Mouse (Mus musculus) forebrain, embryonic 10.5 days (tissue): Measurements from ENCODE around the gene Stab2. TPM values are rescaled to one million over a fixed set of nuclear protein-coding genes. Genes with fewer than 3 reads are reported as not detected.

ENCODE experiments used
- DNase-seq: peaks from one replicate; pipeline ENCODE4 v3.0.0-alpha.2; 2017; ENCODE audit warnings: low spot score; ENCODE audit errors: extremely low spot score
- H3K27ac ChIP-seq: fragments of 300-500 bp; sonication (generic); 2 replicates; pipeline ENCODE4 v1.5.1; 2016; ENCODE audit warnings: mild to moderate bottlenecking
- H3K27me3 ChIP-seq: fragments of 300-500 bp; sonication (generic); 2 replicates; pipeline ENCODE4 v1.6.1; 2016; ENCODE audit warnings: mild to moderate bottlenecking; ENCODE audit not compliant: poor library complexity, severe bottlenecking
- H3K36me3 ChIP-seq: fragments of 300-500 bp; sonication (generic); replicated peaks from 2 replicates; pipeline ENCODE4 v1.6.1; 2016; ENCODE audit warnings: mild to moderate bottlenecking, moderate library complexity
- H3K4me1 ChIP-seq: fragments of 300-500 bp; sonication (generic); 2 replicates; pipeline ENCODE4 v1.6.1; 2016
- H3K4me3 ChIP-seq: fragments of 300-500 bp; sonication (generic); 2 replicates; pipeline ENCODE4 v1.5.1; 2016; ENCODE audit warnings: mild to moderate bottlenecking, moderate library complexity
- H3K9me3 ChIP-seq: fragments of 300-500 bp; sonication (generic); 2 replicates; pipeline ENCODE4 v1.6.1; 2016; ENCODE audit warnings: mild to moderate bottlenecking, moderate library complexity
- WGBS: fragments of 180-500 bp; shearing (Covaris S2); methylation state at CpG from one replicate; pipeline ENCODE4 v1.1.7; 2016; 5-methylcytosine and 5-hydroxymethylcytosine counted together
- polyA plus RNA-seq: library from polyadenylated mRNA; unstranded; fragments of >200 nt; fragmentation: Nextera tagmentation; extraction: Ambion mirVana; gene quantifications from 2 replicates; pipeline ENCODE4 v1.2.1, GENCODE M21; 2016

Stab2 gene
- polyA plus RNA-seq, 1 experiment from 2014 or later, result 0.06 TPM

DNA sequence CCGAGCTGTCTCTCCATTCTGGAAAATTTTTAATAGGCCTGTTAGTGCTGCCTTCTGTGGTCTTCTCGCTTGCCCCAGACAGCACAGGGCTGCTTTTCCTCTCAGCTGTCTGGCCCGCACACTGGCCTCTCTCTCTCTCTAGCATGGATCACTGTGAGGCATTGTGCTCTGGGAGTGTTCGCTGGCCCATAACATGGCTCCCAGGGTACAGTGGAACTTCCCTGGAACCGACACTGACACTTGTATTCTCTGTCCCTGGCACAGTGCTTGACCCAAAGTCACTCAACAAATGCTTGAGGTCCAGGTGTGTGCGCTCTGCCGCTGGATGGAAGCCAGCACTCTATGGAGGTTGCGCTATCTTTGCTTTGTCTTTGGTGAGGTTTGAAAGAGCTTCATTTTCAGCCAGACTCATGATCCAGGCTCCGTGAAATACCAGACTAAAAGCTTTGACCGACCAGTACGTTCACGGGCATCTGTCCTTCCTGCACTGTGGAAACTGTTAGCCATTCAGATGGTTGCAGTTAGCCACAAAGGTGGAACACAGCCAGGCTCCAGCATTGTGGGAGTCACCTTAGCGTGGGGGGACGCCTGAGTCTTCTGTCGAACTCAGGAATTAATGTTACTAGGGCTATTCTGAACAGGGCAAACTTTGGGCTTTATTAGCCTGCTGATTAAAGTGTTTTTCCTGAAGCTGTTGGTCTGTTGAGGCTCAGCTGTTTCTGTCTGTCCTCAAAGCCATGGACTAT, 199.6 kb downstream of the Stab2 start:
- Histone ChIP-seq H3K36me3 (no peaks in the 10 kb centered on the region), H3K27ac (no peak overlapping the region; the same call in 1 of the 2 replicates), H3K4me3 (no peak overlapping the region), H3K9me3 (no peaks in the 10 kb centered on the region), H3K27me3 (no peaks in the 10 kb centered on the region), H3K4me1 (peaks cover 7% of the 10 kb centered on the region)
- 86% methylated on average over 15 of the region's 15 CpGs for WGBS
- DNase-seq, result no peak

- no peak overlapping the region for H3K27ac ChIP-seq
- no peak for DNase-seq
- 87% methylated on average over 1 of the region's 1 CpGs for WGBS
Observed at GRCm38 (mm10) chr10:86807362-86807761, 200.5 kb downstream of the Stab2 start.

GRCm38 (mm10) chr10:86796073-86796741, 211.6 kb downstream of the Stab2 start:
- Histone ChIP-seq H3K4me3 (no peak overlapping the region), H3K27ac (no peak overlapping the region), H3K36me3 (no peaks in the 10 kb centered on the region), H3K27me3 (no peaks in the 10 kb centered on the region), H3K4me1 (peaks cover 6% of the 10 kb centered on the region; the same call in 1 of the 2 replicates), H3K9me3 (no peaks in the 10 kb centered on the region)
- WGBS, result 91% methylated on average over 5 of the region's 5 CpGs
- DNase-seq, result no peak

More at GRCm38 (mm10) chr10:86807362-86807761, 200.5 kb downstream of the Stab2 start:
- Histone ChIP-seq H3K4me1 (peaks cover 7% of the 10 kb centered on the region), H3K4me3 (no peak overlapping the region), H3K36me3 (no peaks in the 10 kb centered on the region), H3K27me3 (no peaks in the 10 kb centered on the region), H3K9me3 (no peaks in the 10 kb centered on the region)

GRCm38 (mm10) chr10:86794794-86795535, 212.9 kb downstream of the Stab2 start:
- H3K27me3 ChIP-seq, result no peaks in the 10 kb centered on the region
- WGBS, result 91% methylated on average over 9 of the region's 9 CpGs
- DNase-seq, result no peak
- no peaks in the 10 kb centered on the region for H3K36me3 ChIP-seq
- no peak overlapping the region for H3K27ac ChIP-seq
- H3K4me1 ChIP-seq, result peaks cover 6% of the 10 kb centered on the region; the same call in 1 of the 2 replicates
- H3K4me3 ChIP-seq, result no peak overlapping the region
- H3K9me3 ChIP-seq, result no peaks in the 10 kb centered on the region

DNA sequence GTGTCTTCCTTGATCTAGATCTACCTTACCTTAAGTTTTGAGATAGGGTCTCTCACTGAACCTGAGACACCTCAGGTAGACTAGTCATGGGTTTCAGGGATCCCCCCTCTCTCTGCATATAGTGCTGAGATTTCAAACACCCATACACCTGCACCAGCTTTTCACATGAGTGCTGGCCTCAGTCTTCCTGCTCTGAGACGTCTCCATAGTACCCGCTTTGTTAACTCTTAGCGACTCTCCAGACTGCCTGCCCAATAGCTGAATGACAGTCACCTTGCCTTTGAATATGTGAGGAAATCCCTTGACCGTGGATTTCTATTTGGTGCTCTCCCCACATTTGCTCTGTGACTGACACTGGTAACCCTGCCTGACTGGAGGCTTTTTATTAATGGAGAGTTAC, 213.6 kb downstream of the Stab2 start:
- Histone ChIP-seq H3K27ac (no peak overlapping the region), H3K9me3 (no peaks in the 10 kb centered on the region), H3K36me3 (no peaks in the 10 kb centered on the region), H3K4me1 (peaks cover 6% of the 10 kb centered on the region; the same call in 1 of the 2 replicates), H3K27me3 (no peaks in the 10 kb centered on the region), H3K4me3 (no peak overlapping the region)
- no peak for DNase-seq
- WGBS, result 95% methylated on average over 4 of the region's 4 CpGs

- 78% methylated on average over 2 of the region's 2 CpGs for WGBS
- Histone ChIP-seq H3K9me3 (no peaks in the 10 kb centered on the region), H3K27me3 (no peaks in the 10 kb centered on the region), H3K36me3 (no peaks in the 10 kb centered on the region), H3K4me3 (no peak overlapping the region), H3K27ac (no peak overlapping the region), H3K4me1 (peaks cover 8% of the 10 kb centered on the region)
- no peak for DNase-seq
Observed at GRCm38 (mm10) chr10:86793509-86793951, 214.3 kb downstream of the Stab2 start.

DNA sequence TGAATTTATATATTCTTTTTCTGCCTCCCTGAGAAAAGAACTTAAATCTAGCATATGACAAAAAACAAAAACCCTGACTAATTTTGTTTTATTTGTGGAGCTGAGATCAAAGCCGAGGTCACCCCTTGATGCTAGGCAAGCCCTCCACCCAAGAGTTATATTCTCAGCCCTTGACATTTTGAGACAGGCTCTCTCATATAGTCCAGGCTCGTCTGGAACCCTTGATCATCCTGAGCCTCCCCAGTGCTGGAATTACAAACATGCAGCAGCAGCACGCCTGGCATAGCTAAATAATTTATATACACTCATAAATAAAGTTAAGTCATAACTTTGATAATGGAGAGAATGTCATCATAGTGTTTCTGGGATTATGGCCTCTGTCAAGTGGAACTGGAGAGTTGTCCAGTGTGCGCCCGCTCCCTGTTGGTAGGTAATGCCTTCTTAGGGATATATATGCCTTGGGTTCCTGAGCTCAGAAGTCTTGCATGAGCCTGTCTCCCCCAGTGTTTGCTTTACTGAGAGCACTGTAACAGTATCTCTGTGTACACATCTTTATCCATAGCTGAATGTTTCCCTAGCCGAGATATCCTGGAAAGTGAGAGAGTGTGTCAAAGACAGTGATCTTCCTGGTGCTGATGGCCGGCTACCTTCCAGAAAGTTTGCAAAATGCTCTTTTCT, 216.2 kb downstream of the Stab2 start:
- Histone ChIP-seq H3K9me3 (no peaks in the 10 kb centered on the region), H3K27ac (no peak overlapping the region), H3K36me3 (no peaks in the 10 kb centered on the region), H3K27me3 (no peaks in the 10 kb centered on the region), H3K4me1 (peaks cover 17% of the 10 kb centered on the region), H3K4me3 (no peak overlapping the region)
- 91% methylated on average over 7 of the region's 7 CpGs for WGBS
- no peak for DNase-seq

Other genes starting within 250 kb of the Stab2 start
- gene Gm49358, start 244.1 kb downstream of the Stab2 start, polyA plus RNA-seq, result not detected in 2 replicates
- gene Nt5dc3, start 229.0 kb downstream of the Stab2 start, polyA plus RNA-seq, result 0.62 and 1.0 TPM in 2 replicates
- not detected in 2 replicates for gene 1700113H08Rik, start 50.0 kb upstream of the Stab2 start, polyA plus RNA-seq